Mouse (Mus musculus) myocyte (in vitro differentiated cells): ENCODE measurements around the gene Ccdc85b. TPM values are rescaled to one million over a fixed set of nuclear protein-coding genes. Genes with fewer than 3 reads are reported as not detected.

ENCODE experiments used
- H3K27me3 ChIP-seq: one replicate; pipeline ENCODE4 v1.6.1; 2011; ENCODE audit not compliant: control insufficient read depth, insufficient read depth, insufficient read length
- H3K36me3 ChIP-seq: one replicate; pipeline ENCODE4 v1.6.1; 2011; ENCODE audit not compliant: control insufficient read depth, insufficient read depth
- H3K4me2 ChIP-seq: one replicate; pipeline ENCODE4 v1.6.1; 2011; ENCODE audit warnings: low read depth, control low read depth
- H3K4me3 ChIP-seq: one replicate; pipeline ENCODE4 v1.5.1; 2011; ENCODE audit warnings: mild to moderate bottlenecking, control low read depth, moderate library complexity
- H3K79me2 ChIP-seq: one replicate; pipeline ENCODE4 v1.6.1; 2011; ENCODE audit not compliant: control insufficient read depth, insufficient read depth
- H3ac ChIP-seq: one replicate; pipeline ENCODE4 v1.6.1; 2011; ENCODE audit not compliant: control insufficient read depth, insufficient read length
- CEBPB ChIP-seq: IDR thresholded peaks from 2 replicates; pipeline ENCODE4 v1.6.1; 2011; ENCODE audit warnings: mild to moderate bottlenecking, moderate library complexity; ENCODE audit not compliant: poor library complexity, insufficient read depth, severe bottlenecking
- E2F4 ChIP-seq: IDR thresholded peaks from one replicate; pipeline ENCODE4 v1.6.1; 2011; ENCODE audit warnings: mild to moderate bottlenecking, control low read depth, moderate library complexity; ENCODE audit not compliant: insufficient read depth
- MAX ChIP-seq: IDR thresholded peaks from one replicate; pipeline ENCODE4 v1.6.1; 2011; ENCODE audit warnings: low read depth, mild to moderate bottlenecking, control low read depth
- MYOD1 ChIP-seq, 3 experiments: IDR thresholded peaks; one replicate each; pipeline ENCODE4 v1.6.1; 2011; ENCODE audit warnings: control low read depth in 2 of 3, low read depth in 2 of 3, mild to moderate bottlenecking in 2 of 3, moderate library complexity in 1 of 3; ENCODE audit not compliant: insufficient read length in 2 of 3, control insufficient read depth in 1 of 3
- MYOG ChIP-seq, 3 experiments: IDR thresholded peaks; one replicate each; pipeline ENCODE4 v1.6.1; 2011; ENCODE audit warnings: control low read depth in 2 of 3, low read depth in 2 of 3, mild to moderate bottlenecking in 2 of 3; ENCODE audit not compliant: insufficient read length in 2 of 3, control insufficient read depth in 1 of 3, insufficient read depth in 1 of 3
- POLR2A ChIP-seq: IDR thresholded peaks from one replicate; pipeline ENCODE4 v1.6.1; 2011; ENCODE audit warnings: low read depth, mild to moderate bottlenecking, control low read depth, moderate library complexity; ENCODE audit not compliant: insufficient read length
- POLR2AphosphoS2 ChIP-seq: IDR thresholded peaks from one replicate; pipeline ENCODE4 v1.6.1; 2011; ENCODE audit warnings: low read depth, control low read depth; ENCODE audit not compliant: insufficient read length
- REST ChIP-seq: IDR thresholded peaks from one replicate; pipeline ENCODE4 v1.6.1; 2011; ENCODE audit warnings: mild to moderate bottlenecking, control low read depth, moderate library complexity; ENCODE audit not compliant: insufficient read depth, insufficient read length
- SRF ChIP-seq: IDR thresholded peaks from one replicate; pipeline ENCODE4 v1.6.1; 2011; ENCODE audit warnings: low read depth; ENCODE audit not compliant: control insufficient read depth, insufficient read length
- TCF12 ChIP-seq: IDR thresholded peaks from one replicate; pipeline ENCODE4 v1.6.1; 2011; ENCODE audit warnings: mild to moderate bottlenecking, control low read depth; ENCODE audit not compliant: poor library complexity, insufficient read depth, severe bottlenecking
- TCF3 ChIP-seq: IDR thresholded peaks from one replicate; pipeline ENCODE4 v1.6.1; 2011; ENCODE audit warnings: low read depth, control low read depth; ENCODE audit not compliant: insufficient read length
- USF1 ChIP-seq: IDR thresholded peaks from one replicate; pipeline ENCODE4 v1.6.1; 2011; ENCODE audit warnings: low read depth, mild to moderate bottlenecking, control low read depth, moderate library complexity
- polyA plus RNA-seq: library from polyadenylated mRNA; unstranded; fragments of >200 nt; fragmentation: generic; extraction: Trizol; gene quantifications from one replicate; pipeline ENCODE4 v1.2.1, GENCODE M21; 2012; ENCODE audit warnings: missing spikeins

Gene Ccdc85b
- polyA plus RNA-seq, 1 experiment = 10.7 TPM

- no peaks in the 10 kb centered on the region for H3K36me3 ChIP-seq
- H3K79me2 ChIP-seq = peaks cover 19% of the 10 kb centered on the region
- H3ac ChIP-seq = no peak overlapping the region
- H3K4me3 ChIP-seq = peak overlapping the region; percentile 62
- H3K4me2 ChIP-seq = peak overlapping the region; percentile 95
- TF ChIP-seq REST (no peak), E2F4 (no peak), MYOG (IDR thresholded peaks at IDR 0.05; ENCODE audit: control insufficient read depth in 1 of 3, insufficient read depth in 1 of 3, insufficient read length in 2 of 3, low read depth in 2 of 3) (no peak), TCF3 (no peak), TCF12 (no peak), SRF (no peak), POLR2AphosphoS2 (no peak)
- H3K27me3 ChIP-seq = no peaks in the 10 kb centered on the region
These were observed 15.2 kb upstream of the Ccdc85b start for GRCm38 (mm10) chr19:5472857-5473256.

- H3ac ChIP-seq = no peak overlapping the region
- TF ChIP-seq E2F4 (no peak), SRF (no peak), TCF12 (no peak), MAX (no peak), REST (no peak), MYOG (IDR thresholded peaks at IDR 0.05; ENCODE audit: control insufficient read depth in 1 of 3, insufficient read depth in 1 of 3, insufficient read length in 2 of 3, low read depth in 2 of 3) (no peak), MYOD1 (IDR thresholded peaks at IDR 0.05; ENCODE audit: control insufficient read depth in 1 of 3, insufficient read length in 2 of 3, low read depth in 2 of 3) (no peak), USF1 (no peak), POLR2AphosphoS2 (no peak)
These were observed 14.2 kb upstream of the Ccdc85b start for GRCm38 (mm10) chr19:5471846-5472245.

GRCm38 (mm10) chr19:5468374-5468773 is 10.7 kb upstream of the Ccdc85b start, which contains the start of gene Ctsw:
Ctsw (minus strand) TSS chr19:5468507.
- Histone ChIP-seq H3K4me3 (no peak within 1 kb of the TSS), H3K4me2 (no peak within 1 kb of the TSS), H3ac (no peak within 1 kb of the TSS), H3K27me3 (no peaks in the 10 kb centered on the region), H3K79me2 (no peaks in the 10 kb centered on the region), H3K36me3 (peaks cover 18% of the 10 kb centered on the region)
- TF ChIP-seq USF1 (no peak), MAX (no peak), MYOD1 (IDR thresholded peaks at IDR 0.05; ENCODE audit: control insufficient read depth in 1 of 3, insufficient read length in 2 of 3, low read depth in 2 of 3) (peak in 1 of 3 experiments; percentile 4), SRF (no peak), CEBPB (no peak), POLR2A (peak; percentile 20), TCF12 (no peak), POLR2AphosphoS2 (peak; percentile 58)

More at GRCm38 (mm10) chr19:5471846-5472245, 14.2 kb upstream of the Ccdc85b start:
- Histone ChIP-seq H3K79me2 (peaks cover 19% of the 10 kb centered on the region), H3K36me3 (peaks cover 1% of the 10 kb centered on the region), H3K27me3 (no peaks in the 10 kb centered on the region), H3K4me2 (no peak overlapping the region), H3K4me3 (no peak overlapping the region)

- H3ac ChIP-seq = no peak overlapping the region
- no peak overlapping the region for H3K4me3 ChIP-seq
- H3K27me3 ChIP-seq = no peaks in the 10 kb centered on the region
- H3K79me2 ChIP-seq = peaks cover under 1% of the 10 kb centered on the region
- TF ChIP-seq SRF = no peak
- TF ChIP-seq REST = no peak
- TF ChIP-seq POLR2A = no peak
- TF ChIP-seq USF1 = no peak
- H3K4me2 ChIP-seq = no peak overlapping the region
- H3K36me3 ChIP-seq = peaks cover 24% of the 10 kb centered on the region
These were observed 9.3 kb upstream of the Ccdc85b start for GRCm38 (mm10) chr19:5466916-5467500.

GRCm38 (mm10) chr19:5465037-5465436 is 7.3 kb upstream of the Ccdc85b start:
- TF ChIP-seq TCF3 (no peak), MYOD1 (IDR thresholded peaks at IDR 0.05; ENCODE audit: control insufficient read depth in 1 of 3, insufficient read length in 2 of 3, low read depth in 2 of 3) (no peak), REST (no peak), TCF12 (no peak)
- Histone ChIP-seq H3K36me3 (peaks cover 24% of the 10 kb centered on the region), H3K27me3 (no peaks in the 10 kb centered on the region), H3K4me2 (no peak overlapping the region), H3ac (no peak overlapping the region), H3K4me3 (no peak overlapping the region), H3K79me2 (peaks cover 16% of the 10 kb centered on the region)
